Mouse (Mus musculus) midbrain, postnatal 0 days (tissue): Measurements from ENCODE around the gene Krt80. TPM values are rescaled to one million over a fixed set of nuclear protein-coding genes. Genes with fewer than 3 reads are reported as not detected.

Experiments used
- ATAC-seq: fragments of 200-750 bp; cut with Nextera tagmentation; 2 replicates; pipeline ENCODE4 v1.8.0; 2017; ENCODE audit warnings: moderate number of reproducible peaks, mild to moderate bottlenecking, moderate TSS enrichment, moderate library complexity; ENCODE audit not compliant: low FRiP score
- DNase-seq: peaks from one replicate; pipeline ENCODE4 v3.0.0-alpha.2; 2015; ENCODE audit warnings: low spot score
- H3K27ac ChIP-seq: fragments of 300-500 bp; sonication (generic); 2 replicates; pipeline ENCODE4 v1.5.1; 2014; ENCODE audit warnings: low read depth, mild to moderate bottlenecking, low read length, mixed read lengths
- H3K27me3 ChIP-seq: fragments of 300-500 bp; sonication (generic); 2 replicates; pipeline ENCODE4 v1.6.1; 2014; ENCODE audit warnings: low read length, control low read depth, mixed read lengths; ENCODE audit not compliant: insufficient read depth
- H3K36me3 ChIP-seq: fragments of 300-500 bp; sonication (generic); 2 replicates; pipeline ENCODE4 v1.6.1; 2014; ENCODE audit warnings: low read length, control low read depth, mixed read lengths; ENCODE audit not compliant: insufficient read depth
- H3K4me1 ChIP-seq: fragments of 300-500 bp; sonication (generic); 2 replicates; pipeline ENCODE4 v1.6.1; 2014; ENCODE audit warnings: mild to moderate bottlenecking, control low read depth, antibody characterized with exemption, low read length, mixed read lengths; ENCODE audit not compliant: insufficient read depth
- H3K4me2 ChIP-seq: fragments of 300-500 bp; sonication (generic); 2 replicates; pipeline ENCODE4 v1.6.1; 2014; ENCODE audit warnings: low read depth, mild to moderate bottlenecking, low read length, mixed read lengths; ENCODE audit not compliant: poor library complexity, severe bottlenecking
- H3K4me3 ChIP-seq: fragments of 300-500 bp; sonication (generic); 2 replicates; pipeline ENCODE4 v1.5.1; 2014; ENCODE audit warnings: low read depth, mild to moderate bottlenecking, low read length, moderate library complexity
- H3K9ac ChIP-seq: fragments of 300-500 bp; sonication (generic); replicated peaks from 2 replicates; pipeline ENCODE4 v1.6.1; 2014; ENCODE audit warnings: mild to moderate bottlenecking, low read length, moderate library complexity, mixed read lengths; ENCODE audit not compliant: poor library complexity, severe bottlenecking
- H3K9me3 ChIP-seq: fragments of 300-500 bp; sonication (generic); 2 replicates; pipeline ENCODE4 v1.6.1; 2016; ENCODE audit warnings: low read length, control low read depth
- CTCF ChIP-seq: IDR thresholded peaks from 2 replicates; pipeline ENCODE4 v1.5.1; 2016; ENCODE audit warnings: antibody characterized with exemption, mild to moderate bottlenecking
- WGBS: fragments of 180-500 bp; shearing (Covaris S2); extraction: QIAGEN DNeasy Blood & Tissue Kit; methylation state at CpG from one replicate; pipeline ENCODE4 v1.1.7; 2014; 5-methylcytosine and 5-hydroxymethylcytosine counted together
- polyA plus RNA-seq: library from polyadenylated mRNA; unstranded; fragments of >200 nt; fragmentation: Nextera tagmentation; extraction: Ambion mirVana; gene quantifications from 2 replicates; pipeline ENCODE4 v1.2.1, GENCODE M21; 2015
- total RNA-seq: library from RNA; depleted of rRNA; stranded (reverse); fragments of >200 nt; gene quantifications from 2 replicates; pipeline ENCODE4 v1.2.3, GENCODE M21; 2014

Gene Krt80
- total and polyA plus RNA-seq, 2 experiments from 2014 or later = 0.16 to 1.0 TPM

GRCm38 (mm10) chr15:101323511-101323910 is 46.5 kb downstream of the Krt80 start:
- WGBS = 90% methylated on average over 5 of the region's 5 CpGs
- no peak overlapping the region for H3K9ac ChIP-seq
- no peak overlapping the region for H3K4me3 ChIP-seq
- ATAC-seq (no peak), DNase-seq (no peak)
- no peaks in the 10 kb centered on the region for H3K9me3 ChIP-seq
- H3K36me3 ChIP-seq = no peaks in the 10 kb centered on the region
- TF ChIP-seq CTCF = no peak
- H3K4me1 ChIP-seq = no peaks in the 10 kb centered on the region
- no peak overlapping the region for H3K4me2 ChIP-seq
- no peaks in the 10 kb centered on the region for H3K27me3 ChIP-seq
- H3K27ac ChIP-seq = no peak overlapping the region

GRCm38 (mm10) chr15:101322640-101323039 is 47.3 kb downstream of the Krt80 start:
- ATAC-seq = no peak
- H3K4me2 ChIP-seq = no peak overlapping the region
- H3K9me3 ChIP-seq = no peaks in the 10 kb centered on the region
- 93% methylated on average over 7 of the region's 7 CpGs for WGBS
- TF ChIP-seq CTCF = no peak
- no peak for DNase-seq
- no peak overlapping the region for H3K27ac ChIP-seq
- no peaks in the 10 kb centered on the region for H3K4me1 ChIP-seq
- no peaks in the 10 kb centered on the region for H3K27me3 ChIP-seq
- no peak overlapping the region for H3K9ac ChIP-seq
- no peaks in the 10 kb centered on the region for H3K36me3 ChIP-seq
- H3K4me3 ChIP-seq = no peak overlapping the region

GRCm38 (mm10) chr15:101322106-101322505 is 47.9 kb downstream of the Krt80 start:
- no peak for DNase-seq
- 78% methylated on average over 5 of the region's 5 CpGs for WGBS
- Histone ChIP-seq H3K9ac (no peak overlapping the region), H3K27ac (no peak overlapping the region), H3K4me2 (no peak overlapping the region), H3K27me3 (no peaks in the 10 kb centered on the region), H3K4me1 (no peaks in the 10 kb centered on the region), H3K36me3 (no peaks in the 10 kb centered on the region), H3K4me3 (no peak overlapping the region), H3K9me3 (no peaks in the 10 kb centered on the region)
- ATAC-seq = no peak
- no peak for TF ChIP-seq CTCF

- no peak overlapping the region for H3K27ac ChIP-seq
- H3K9me3 ChIP-seq = no peaks in the 10 kb centered on the region
- H3K4me2 ChIP-seq = no peak overlapping the region
- H3K4me1 ChIP-seq = no peaks in the 10 kb centered on the region
- no peak overlapping the region for H3K9ac ChIP-seq
- DNase-seq = no peak
- H3K36me3 ChIP-seq = no peaks in the 10 kb centered on the region
- 80% methylated on average over 5 of the region's 5 CpGs for WGBS
- no peak for TF ChIP-seq CTCF
- no peaks in the 10 kb centered on the region for H3K27me3 ChIP-seq
- ATAC-seq = no peak
- no peak overlapping the region for H3K4me3 ChIP-seq
Observed at GRCm38 (mm10) chr15:101321126-101321525, 48.8 kb downstream of the Krt80 start.

GRCm38 (mm10) chr15:101320618-101321041 is 49.3 kb downstream of the Krt80 start:
- H3K4me1 ChIP-seq = no peaks in the 10 kb centered on the region
- WGBS = 69% methylated on average over 6 of the region's 6 CpGs
- no peak overlapping the region for H3K4me2 ChIP-seq
- H3K9ac ChIP-seq = no peak overlapping the region
- H3K27me3 ChIP-seq = no peaks in the 10 kb centered on the region
- ATAC-seq (no peak), DNase-seq (no peak)
- no peaks in the 10 kb centered on the region for H3K36me3 ChIP-seq
- no peak for TF ChIP-seq CTCF
- no peaks in the 10 kb centered on the region for H3K9me3 ChIP-seq
- no peak overlapping the region for H3K4me3 ChIP-seq
- no peak overlapping the region for H3K27ac ChIP-seq

- Histone ChIP-seq H3K36me3 (no peaks in the 10 kb centered on the region), H3K9ac (no peak overlapping the region), H3K9me3 (no peaks in the 10 kb centered on the region), H3K27ac (no peak overlapping the region), H3K4me2 (no peak overlapping the region), H3K4me1 (no peaks in the 10 kb centered on the region), H3K4me3 (no peak overlapping the region), H3K27me3 (no peaks in the 10 kb centered on the region)
- DNase-seq (no peak), ATAC-seq (no peak)
- 82% methylated on average over 6 of the region's 6 CpGs for WGBS
- no peak for TF ChIP-seq CTCF
Observed at GRCm38 (mm10) chr15:101320010-101320617, 49.8 kb downstream of the Krt80 start.
